Mouse (Mus musculus): ENCODE measurements around the gene Mocs2. TPM values are rescaled to one million over a fixed set of nuclear protein-coding genes. Genes with fewer than 3 reads are reported as not detected.

Mocs2 gene
- total and polyA plus RNA-seq, 3 experiments, result 29.4 to 38.1 (median 34.9) TPM

- no peak overlapping the region for H3K4me2 ChIP-seq (ENCODE audit: insufficient read depth, low read depth, poor library complexity, severe bottlenecking)
- no peak overlapping the region for H3K27ac ChIP-seq (ENCODE audit: insufficient read depth, low read depth)
- in situ Hi-C loops (cut with MboI; ENCODE audit: low pct_ligation_motif_present, low pct_unique_long_range_greater_than_20kb, low sequenced_read_pairs), result no loop called here
- no peaks in the 10 kb centered on the region for H3K27me3 ChIP-seq (replicated peaks)
- H3K9ac ChIP-seq (ENCODE audit: insufficient read depth, low read depth), result no peak overlapping the region
- no peak overlapping the region for H3K4me3 ChIP-seq (replicated peaks in 1 of 3; ENCODE audit: low read depth in 2 of 3, low read length in 2 of 3, poor library complexity in 1 of 3)
- DNase-seq (ENCODE audit: extremely low read depth), result no peak
- H3K9me3 ChIP-seq (replicated peaks; ENCODE audit: low read length), result no peaks in the 10 kb centered on the region
- no peaks in the 10 kb centered on the region for H3K79me2 ChIP-seq (replicated peaks; ENCODE audit: control insufficient read depth, extremely low read depth, insufficient read depth, poor library complexity, severe bottlenecking)
- dilution Hi-C loops (cut with MboI; ENCODE audit: extremely low pct_ligation_motif_present, extremely low pct_unique_long_range_greater_than_20kb, low sequenced_read_pairs), result no loop called here
- H3K4me1 ChIP-seq (ENCODE audit: control insufficient read depth in 1 of 2, insufficient read depth in 2 of 2), result peaks cover 0 to 6% of the 10 kb centered on the region in 2 experiments; a peak in 2 of 4 replicates
- TF ChIP-seq RCOR1 (conservative IDR thresholded peaks at IDR 0.05; ENCODE audit: low read depth, low read length), result no peak
- TF ChIP-seq MAX (IDR thresholded peaks at IDR 0.05; ENCODE audit: low read length), result no peak
- TF ChIP-seq JUND (conservative IDR thresholded peaks at IDR 0.05; ENCODE audit: low read depth, low read length), result no peak
- TF ChIP-seq IRF4 (IDR thresholded peaks at IDR 0.05; ENCODE audit: low read depth, low read length), result no peak
- TF ChIP-seq PAX5 (IDR thresholded peaks at IDR 0.05; ENCODE audit: low read length), result no peak
- TF ChIP-seq TCF12 (IDR thresholded peaks at IDR 0.05; ENCODE audit: low read depth, low read length), result no peak
- TF ChIP-seq ELF1 (IDR thresholded peaks at IDR 0.05; ENCODE audit: low read depth, low read length), result no peak
- no peak for TF ChIP-seq CHD1 (IDR thresholded peaks at IDR 0.05; ENCODE audit: low read depth, low read length)
- no peak for TF ChIP-seq E2F4 (IDR thresholded peaks at IDR 0.05; ENCODE audit: insufficient replicate concordance, low read depth, low read length)
- no peak for TF ChIP-seq GABPA (IDR thresholded peaks at IDR 0.05; ENCODE audit: insufficient replicate concordance, low read depth, low read length)
- no peak for TF ChIP-seq UBTF (IDR thresholded peaks at IDR 0.05; ENCODE audit: low read depth, low read length)
- TF ChIP-seq EP300 (IDR thresholded peaks at IDR 0.05; ENCODE audit: low read length), result no peak
- no peak for TF ChIP-seq ZC3H11A (IDR thresholded peaks at IDR 0.05; ENCODE audit: low read depth, low read length)
- no peak for TF ChIP-seq ZMIZ1 (IDR thresholded peaks at IDR 0.05; ENCODE audit: low read depth, low read length)
- TF ChIP-seq ZNF384 (IDR thresholded peaks at IDR 0.05; ENCODE audit: low read depth, low read length), result no peak
- TF ChIP-seq POLR2A (IDR thresholded peaks at IDR 0.05; ENCODE audit: low read depth, low read length), result no peak
- TF ChIP-seq NRF1 (IDR thresholded peaks at IDR 0.05; ENCODE audit: low read depth, low read length), result no peak
- no peak for TF ChIP-seq MEF2A (IDR thresholded peaks at IDR 0.05; ENCODE audit: borderline replicate concordance, low read depth, low read length)
- H3K36me3 ChIP-seq (replicated peaks in 1 of 2; ENCODE audit: control insufficient read depth in 1 of 2, insufficient read depth in 1 of 2, low read length in 1 of 2), result no peaks in the 10 kb centered on the region
Observed at GRCm38 (mm10) chr13:114848945-114849344, 30.9 kb downstream of the Mocs2 start.

GRCm38 (mm10) chr13:114852264-114853111 lies 34.5 kb downstream of the Mocs2 start:
- Histone ChIP-seq H3K36me3 (replicated peaks in 1 of 2; ENCODE audit: control insufficient read depth in 1 of 2, insufficient read depth in 1 of 2, low read length in 1 of 2) (no peaks in the 10 kb centered on the region), H3K9ac (ENCODE audit: insufficient read depth, low read depth) (no peak overlapping the region), H3K27me3 (replicated peaks) (no peaks in the 10 kb centered on the region), H3K9me3 (replicated peaks; ENCODE audit: low read length) (no peaks in the 10 kb centered on the region), H3K79me2 (replicated peaks; ENCODE audit: control insufficient read depth, extremely low read depth, insufficient read depth, poor library complexity, severe bottlenecking) (no peaks in the 10 kb centered on the region), H3K4me1 (ENCODE audit: control insufficient read depth in 1 of 2, insufficient read depth in 2 of 2) (peaks cover 0 to 4% of the 10 kb centered on the region in 2 experiments; a peak in 1 of 4 replicates), H3K4me3 (replicated peaks in 1 of 3; ENCODE audit: low read depth in 2 of 3, low read length in 2 of 3, poor library complexity in 1 of 3) (no peak overlapping the region), H3K27ac (ENCODE audit: insufficient read depth, low read depth) (no peak overlapping the region), H3K4me2 (ENCODE audit: insufficient read depth, low read depth, poor library complexity, severe bottlenecking) (no peak overlapping the region)
- DNase-seq (ENCODE audit: extremely low read depth), result no peak
- dilution Hi-C loops (cut with MboI; ENCODE audit: extremely low pct_ligation_motif_present, extremely low pct_unique_long_range_greater_than_20kb, low sequenced_read_pairs), result no loop called here
- in situ Hi-C loops (cut with MboI; ENCODE audit: low pct_ligation_motif_present, low pct_unique_long_range_greater_than_20kb, low sequenced_read_pairs), result no loop called here
- no peak for TF ChIP-seq MAX (IDR thresholded peaks at IDR 0.05; ENCODE audit: low read length)

Measured in CH12.LX (cell line).